Mouse (Mus musculus) CD4-positive, CD25-positive, alpha-beta regulatory T cell, adult 4 months (primary cell): ENCODE results near the gene Pnp. TPM values are rescaled to one million over a fixed set of nuclear protein-coding genes. Genes with fewer than 3 reads are reported as not detected.
"Not testable (repeated sequence)": the region's sequence is repeated elsewhere in the genome, so short reads cannot be mapped to it uniquely, and the experiment has no call there.

Source experiments
- ATAC-seq: one replicate; pipeline ENCODE4 v1.8.0; 2017
- polyA plus RNA-seq, 2 experiments: library from polyadenylated mRNA; unstranded; fragments of 100-300 nt; shearing (Covaris generic); gene quantifications; one replicate each; pipeline ENCODE4 v1.2.1; 2017

Gene Pnp
- 10 to 100 TPM; 61.1 to 62.9 TPM for polyA plus RNA-seq

DNA sequence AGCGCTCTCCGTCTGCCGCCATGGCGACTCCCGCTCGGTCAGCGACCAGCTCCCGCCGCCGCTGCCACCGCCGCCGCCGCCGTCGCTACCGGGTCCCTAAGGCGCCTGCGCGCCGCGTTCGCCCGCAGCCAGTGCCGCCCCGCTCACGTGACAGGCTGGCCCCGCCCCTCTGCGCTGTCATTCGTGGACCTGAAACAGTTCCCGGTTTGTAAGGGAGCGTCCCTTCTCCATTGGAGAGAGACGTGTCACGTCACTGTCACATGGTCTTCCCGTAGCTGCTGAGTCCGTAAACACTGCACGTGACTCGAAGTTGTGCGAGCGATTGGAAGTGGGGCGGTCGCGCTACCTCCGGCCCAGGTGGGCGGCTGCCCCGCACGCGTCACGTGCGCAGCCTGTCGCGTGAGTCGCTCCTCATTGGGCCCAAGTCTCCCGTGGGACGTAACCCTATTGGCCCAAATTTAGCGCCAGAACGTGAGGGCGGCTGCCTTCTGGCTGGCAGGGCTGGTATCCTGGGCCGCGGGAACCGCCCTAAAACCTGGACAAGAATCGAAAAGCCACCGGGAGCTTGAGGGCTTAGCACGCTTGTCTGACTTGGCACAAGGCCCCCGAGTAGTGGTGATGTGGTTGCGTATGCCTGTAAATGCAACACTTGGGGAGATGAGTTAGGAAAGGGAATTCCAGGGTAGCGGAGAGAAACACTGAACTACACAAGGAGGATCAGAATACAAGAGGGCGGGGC lies at the start of gene Pnp, which contains the start of gene Pip4p1:
Gene Pnp, plus strand, starts transcription at position 329 of the 739 bp plus-strand sequence.
Gene Pip4p1, minus strand, starts transcription at position 103 of the 739 bp plus-strand sequence.
- ATAC-seq, result peak; percentile 93

DNA sequence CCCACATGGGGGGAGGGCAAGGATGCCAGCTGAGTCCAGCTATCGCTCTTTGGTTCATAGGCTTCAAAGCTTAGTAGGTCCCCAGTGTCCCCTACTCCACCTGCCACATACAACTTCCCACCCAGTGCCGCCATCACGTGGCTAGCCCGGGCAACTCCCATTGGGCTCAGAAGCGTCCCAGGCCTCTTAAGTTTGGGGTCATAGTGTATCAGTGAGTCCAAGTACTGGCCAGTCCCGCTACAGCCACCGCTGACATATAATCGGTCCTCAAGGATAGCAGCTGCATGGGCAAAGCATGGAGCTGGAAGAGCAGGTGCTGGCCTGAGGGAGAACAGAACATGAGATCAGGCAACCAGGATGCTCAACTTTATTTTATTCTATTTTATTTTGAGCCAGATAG lies 39.3 kb upstream of the Pnp start:
- ATAC-seq, result no peak

DNA sequence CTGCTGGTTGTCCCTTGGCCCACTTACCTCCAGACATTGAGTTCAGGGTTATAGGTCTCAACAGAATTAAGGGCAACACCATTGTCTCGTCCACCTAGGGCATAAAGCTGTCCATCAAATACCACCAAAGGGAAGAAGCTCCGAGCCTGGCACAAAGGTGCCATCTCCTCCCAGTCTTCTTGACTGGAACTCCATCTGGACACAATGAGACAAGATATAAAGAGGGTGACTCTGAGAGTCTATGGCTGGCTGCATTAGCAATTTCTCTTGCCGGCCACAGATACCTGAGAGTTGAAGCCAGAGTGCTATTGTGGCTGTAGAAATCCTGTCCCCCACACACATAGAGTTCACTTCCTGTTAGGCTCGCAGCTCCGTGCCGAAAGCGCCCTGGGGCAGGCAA lies 38.8 kb upstream of the Pnp start:
- no peak for ATAC-seq

DNA sequence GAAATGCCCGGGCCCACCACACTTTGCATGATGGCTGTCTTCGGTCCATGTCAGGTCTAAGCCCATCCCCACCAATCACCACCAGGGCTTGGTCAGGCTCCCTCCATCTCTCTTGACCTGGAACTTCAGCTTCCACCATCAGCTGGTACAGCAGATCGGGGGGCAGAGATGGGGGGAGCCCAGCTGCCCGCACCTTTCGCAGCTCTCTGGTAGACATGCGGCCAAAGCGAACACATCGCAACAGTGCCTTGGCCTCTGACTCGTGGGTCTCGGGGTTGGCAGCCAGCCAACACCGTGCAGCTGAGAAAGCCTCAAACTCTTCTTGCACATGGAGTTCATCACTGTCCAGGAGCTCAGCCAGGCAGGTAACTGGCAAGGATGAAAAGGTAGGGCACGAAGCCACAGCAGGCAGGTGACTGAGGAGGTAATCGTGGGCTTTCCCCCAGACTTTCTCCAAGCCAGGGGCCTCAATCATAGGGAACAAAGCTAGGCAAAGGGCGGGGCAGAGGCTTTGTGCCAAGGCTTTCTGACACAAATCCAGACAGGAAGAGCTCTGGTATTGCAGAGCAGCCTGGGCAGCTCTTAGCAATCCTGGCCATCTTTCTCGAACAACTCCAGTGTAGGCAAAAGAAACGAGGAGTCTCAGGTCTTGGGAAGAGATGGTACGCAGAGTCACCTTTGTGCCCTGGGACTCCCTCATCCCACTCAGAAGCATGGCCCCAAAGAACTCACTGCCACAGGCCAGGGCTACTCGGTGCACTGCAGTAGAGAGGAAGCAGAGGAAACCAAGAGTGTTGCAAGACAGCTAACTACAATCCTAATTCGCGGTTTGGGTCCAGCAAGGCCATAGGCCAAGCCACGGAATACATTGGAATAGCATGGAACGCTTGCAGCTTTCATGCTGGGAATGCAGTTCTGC lies 38.1 kb upstream of the Pnp start:
- ATAC-seq, result no peak

DNA sequence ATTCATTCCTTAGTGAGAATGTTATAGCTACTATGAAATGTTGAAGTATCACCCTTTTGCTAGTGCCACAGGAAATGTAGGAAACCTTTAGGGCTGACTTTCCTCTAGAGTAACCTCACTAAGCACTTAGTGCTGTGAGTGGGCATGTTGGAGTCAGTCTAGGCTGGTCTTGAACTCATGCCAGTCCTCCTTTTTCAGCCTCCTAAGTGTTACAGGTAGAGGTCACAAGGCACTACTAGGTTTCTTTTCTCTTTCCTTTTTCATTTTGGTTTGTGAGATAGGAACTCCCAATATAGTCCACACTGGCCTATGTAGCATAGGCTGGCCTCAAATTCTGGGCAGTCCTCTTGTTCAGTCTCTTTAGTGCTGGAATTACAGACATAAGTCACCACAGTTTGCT lies 35.5 kb upstream of the Pnp start:
- no peak for ATAC-seq

DNA sequence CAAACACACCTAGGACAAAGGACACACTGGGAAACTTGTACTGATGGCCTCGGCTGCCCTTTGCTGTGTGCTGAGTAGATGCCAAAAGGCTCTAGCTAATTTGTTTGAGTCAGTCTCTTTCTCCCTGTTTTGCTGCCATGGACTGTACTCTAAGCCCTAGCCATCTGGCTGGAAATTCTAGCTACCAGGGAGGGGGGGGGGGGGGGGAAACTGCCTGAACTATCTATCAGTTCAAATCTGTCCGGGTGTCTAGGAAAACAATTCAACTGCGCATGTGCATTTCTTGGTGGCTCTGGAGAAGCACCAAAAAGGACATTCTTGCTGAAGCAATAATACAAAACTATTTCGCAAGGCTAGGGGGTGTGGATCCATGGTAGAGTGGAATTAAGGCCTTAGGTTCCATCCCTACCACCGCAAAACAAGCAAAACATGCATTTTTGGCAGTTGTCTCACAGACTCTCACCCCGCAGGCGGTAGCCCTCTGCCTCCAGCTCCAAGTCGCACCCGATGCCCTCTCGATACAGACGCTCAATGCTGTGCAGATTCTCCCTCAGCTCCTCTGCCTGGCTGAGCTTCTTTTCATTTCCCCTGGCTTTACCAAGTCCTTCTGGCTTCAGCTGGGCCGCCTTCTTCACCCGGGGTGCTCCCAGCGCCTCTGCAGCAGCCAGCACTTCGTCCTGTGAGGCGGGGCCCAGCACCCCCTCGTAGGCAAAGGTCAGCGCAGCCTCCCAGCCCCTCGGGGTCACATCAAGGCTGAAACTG lies 34.7 kb upstream of the Pnp start:
- no peak for ATAC-seq

DNA sequence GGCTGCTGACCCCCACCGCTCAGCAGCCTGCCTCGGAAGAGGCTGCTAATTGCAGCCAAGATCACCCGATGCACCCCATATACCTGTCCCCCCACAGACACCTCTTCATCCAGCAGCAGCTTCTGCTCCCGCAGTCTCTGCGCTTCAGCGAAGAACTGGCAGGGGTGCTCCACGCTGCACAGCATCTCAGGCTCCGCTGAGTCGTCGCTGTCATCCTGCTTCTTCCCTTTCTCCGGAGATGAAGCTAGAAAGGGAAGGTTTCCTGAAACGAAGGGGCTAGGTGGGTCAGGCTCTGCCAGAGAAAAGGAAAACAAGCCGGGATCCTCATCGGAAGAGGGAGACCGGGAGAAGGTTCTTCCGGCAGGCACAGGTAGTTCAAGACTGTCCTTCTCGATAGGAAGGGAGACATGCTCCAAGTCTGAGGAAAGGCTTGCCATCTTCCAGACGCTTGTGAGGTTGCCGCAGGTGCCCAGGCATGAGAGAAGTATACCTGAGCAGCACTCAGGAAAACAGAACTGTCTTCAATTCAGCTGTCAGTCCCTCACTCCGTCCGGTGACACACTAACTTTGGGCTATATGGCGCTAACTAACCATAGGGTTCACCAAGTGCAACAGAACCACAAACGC lies 34.0 kb upstream of the Pnp start:
- no peak for ATAC-seq

DNA sequence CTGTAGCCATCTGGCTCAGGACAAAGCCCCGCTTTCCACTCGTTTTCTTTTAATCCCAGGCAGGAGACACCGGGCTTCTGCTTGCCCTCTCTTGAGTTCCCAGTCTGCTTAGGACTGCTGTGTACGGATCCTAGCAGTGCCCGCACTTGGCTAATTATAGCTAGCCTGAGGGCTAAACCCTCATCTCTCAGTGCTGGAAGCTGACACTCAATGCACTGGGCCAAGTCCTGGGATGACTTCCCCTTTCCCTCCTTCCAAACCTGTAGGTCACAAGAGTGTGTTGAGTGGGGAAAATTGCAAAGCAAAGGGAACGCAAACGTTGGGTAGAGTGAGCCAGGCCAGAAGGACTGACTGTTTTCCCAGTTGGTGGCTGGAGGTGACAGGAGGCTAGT lies 33.5 kb upstream of the Pnp start, which contains the start of gene Klhl33:
Gene Klhl33, minus strand, starts transcription at position 134 of the 392 bp plus-strand sequence.
- ATAC-seq, result no peak

DNA sequence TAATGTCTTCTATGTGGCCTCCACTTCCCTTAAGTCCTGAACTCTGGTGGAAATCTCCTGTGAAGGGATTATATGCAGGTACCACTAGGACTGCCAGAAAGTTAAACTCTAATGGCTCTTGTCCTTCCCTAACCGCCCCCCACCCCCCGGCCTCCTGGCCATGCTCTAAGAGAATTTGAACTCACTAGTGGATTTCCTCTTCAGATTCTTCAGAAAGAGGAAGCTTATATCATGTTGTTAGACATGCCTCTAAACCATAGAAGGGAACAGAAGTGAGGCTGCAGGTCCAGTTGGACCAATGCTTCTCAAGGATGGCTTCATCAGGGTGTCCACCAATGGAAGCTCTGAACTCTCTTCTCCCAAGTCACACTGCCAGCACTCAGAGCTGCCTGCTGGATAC lies 32.9 kb upstream of the Pnp start:
- ATAC-seq, result not testable (repeated sequence)

DNA sequence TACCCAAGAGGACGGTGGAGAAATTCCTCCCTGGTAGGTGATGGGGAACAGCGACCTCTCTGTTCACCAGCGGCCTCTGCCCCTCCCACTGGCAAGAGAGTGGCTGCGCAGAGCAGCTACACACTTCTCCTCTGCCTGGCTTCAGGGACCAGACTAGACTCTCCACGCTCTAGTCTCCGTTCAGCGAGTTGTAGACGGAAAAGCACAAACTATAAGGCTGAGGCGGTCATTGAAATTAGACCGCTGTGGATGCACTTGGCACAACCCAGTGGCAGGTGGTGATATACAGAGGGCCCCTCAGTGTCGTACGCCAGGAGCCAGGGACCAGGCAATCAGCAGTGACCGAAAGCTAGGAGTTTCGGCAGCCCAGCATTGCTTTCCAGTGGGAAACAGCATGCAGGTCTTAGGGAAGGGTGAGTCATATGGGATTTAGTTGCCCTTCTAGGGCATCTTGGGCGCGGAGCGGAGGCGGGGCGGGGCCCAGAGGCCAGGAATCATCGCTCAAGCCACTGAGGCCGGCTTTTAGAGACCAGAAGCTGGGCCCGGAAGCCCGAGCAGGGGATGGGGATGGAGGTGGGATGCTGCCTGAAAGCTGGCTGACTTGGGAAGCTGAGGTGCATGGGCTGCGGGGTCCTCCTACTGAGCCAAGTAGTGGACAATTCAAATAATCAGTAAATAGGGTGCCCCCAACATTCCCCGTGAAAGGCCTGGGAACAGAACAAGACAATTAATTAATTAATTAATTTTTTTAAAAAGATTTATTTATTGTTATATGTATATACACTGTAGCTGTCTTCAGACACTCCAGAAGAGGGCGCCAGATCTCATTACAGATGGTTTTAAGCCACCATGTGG lies 26.7 kb upstream of the Pnp start:
- no peak for ATAC-seq

DNA sequence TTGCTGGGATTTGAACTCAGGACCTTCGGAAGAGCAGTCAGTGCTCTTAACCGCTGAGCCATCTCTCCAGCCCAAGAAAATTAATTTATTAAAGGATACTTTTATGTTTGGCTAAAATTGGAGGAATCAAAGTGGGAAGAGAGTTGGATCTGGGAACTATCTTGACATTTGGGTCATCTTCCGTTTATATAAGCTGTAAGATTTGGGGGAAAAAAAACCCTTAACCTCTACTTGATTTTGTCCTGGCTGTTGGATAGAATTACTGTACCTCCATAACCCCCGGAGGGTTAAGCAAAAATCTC lies 26.1 kb upstream of the Pnp start:
- no peak for ATAC-seq

DNA sequence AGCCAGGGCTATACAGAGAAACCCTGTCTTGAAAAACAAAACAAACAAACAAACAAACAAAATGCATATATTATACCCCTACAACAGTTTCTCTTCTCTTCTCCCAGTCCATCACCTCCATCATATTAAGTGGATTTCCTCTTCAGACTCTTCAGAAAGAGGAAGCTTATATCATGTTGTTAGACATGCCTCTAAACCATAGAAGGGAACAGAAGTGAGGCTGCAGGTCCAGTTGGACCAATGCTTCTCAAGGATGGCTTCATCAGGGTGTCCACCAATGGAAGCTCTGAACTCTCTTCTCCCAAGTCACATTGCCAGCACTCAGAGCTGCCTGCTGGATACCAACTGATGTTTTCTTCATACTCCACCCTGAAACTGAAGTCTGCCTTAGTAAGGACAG lies 25.6 kb upstream of the Pnp start:
- not testable (repeated sequence) for ATAC-seq

DNA sequence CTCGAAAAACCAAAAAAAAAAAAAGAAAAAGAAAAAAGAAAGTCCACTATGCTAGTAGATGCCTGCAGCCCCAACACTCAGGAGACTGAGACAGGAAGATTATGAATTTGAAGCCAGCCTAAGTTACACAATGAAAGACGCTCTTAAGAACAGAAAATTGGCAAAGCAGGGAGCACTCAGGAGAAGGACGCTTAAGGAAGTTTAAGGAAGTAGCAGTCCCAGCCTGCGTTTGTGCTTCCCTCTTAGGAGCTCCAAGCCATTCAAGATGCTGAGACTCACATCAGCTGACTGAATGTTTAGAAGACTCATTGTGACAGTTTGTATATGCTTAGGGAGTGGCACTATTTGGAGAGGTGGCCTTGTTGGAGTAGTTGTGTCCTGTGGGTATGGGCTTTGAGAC lies 22.8 kb upstream of the Pnp start:
- ATAC-seq, result no peak

DNA sequence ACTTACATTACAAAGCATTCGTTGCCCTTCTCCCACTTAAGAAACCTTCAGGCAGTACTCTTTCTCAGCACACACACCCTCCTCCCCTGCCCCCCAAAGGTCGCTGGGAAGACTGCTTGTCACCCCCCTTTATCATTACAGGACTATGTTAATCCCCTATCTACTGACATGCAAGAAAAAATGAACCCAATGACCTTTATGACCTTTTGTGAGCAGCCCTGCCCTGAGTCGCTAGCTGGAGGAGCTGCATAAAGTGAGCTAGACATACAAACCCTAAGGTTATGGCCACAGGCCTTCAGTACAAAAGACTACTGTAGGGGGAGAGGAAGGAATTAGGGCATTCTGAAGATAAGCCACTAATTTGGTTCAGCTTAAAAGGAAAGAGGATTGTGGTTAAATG lies 19.5 kb upstream of the Pnp start:
- no peak for ATAC-seq

DNA sequence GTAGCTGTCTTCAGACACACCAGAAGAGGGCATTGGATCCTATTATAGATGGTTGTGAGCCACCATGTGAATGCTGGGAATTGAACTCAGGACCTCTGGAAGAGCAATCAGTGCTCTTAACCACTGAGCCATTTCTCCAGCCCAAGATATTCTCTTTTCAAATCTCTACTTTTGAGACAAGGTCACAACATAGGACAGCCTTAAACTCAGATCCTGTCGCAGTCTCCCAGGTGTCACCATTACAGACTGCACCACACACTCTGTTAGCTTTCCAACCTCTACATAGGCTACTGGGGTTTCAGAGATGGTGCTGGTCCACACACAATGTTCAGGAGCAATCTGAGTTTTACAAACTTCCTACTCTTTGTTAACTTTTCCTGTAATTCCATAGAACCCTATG lies 7.4 kb upstream of the Pnp start:
- ATAC-seq, result not testable (repeated sequence)

DNA sequence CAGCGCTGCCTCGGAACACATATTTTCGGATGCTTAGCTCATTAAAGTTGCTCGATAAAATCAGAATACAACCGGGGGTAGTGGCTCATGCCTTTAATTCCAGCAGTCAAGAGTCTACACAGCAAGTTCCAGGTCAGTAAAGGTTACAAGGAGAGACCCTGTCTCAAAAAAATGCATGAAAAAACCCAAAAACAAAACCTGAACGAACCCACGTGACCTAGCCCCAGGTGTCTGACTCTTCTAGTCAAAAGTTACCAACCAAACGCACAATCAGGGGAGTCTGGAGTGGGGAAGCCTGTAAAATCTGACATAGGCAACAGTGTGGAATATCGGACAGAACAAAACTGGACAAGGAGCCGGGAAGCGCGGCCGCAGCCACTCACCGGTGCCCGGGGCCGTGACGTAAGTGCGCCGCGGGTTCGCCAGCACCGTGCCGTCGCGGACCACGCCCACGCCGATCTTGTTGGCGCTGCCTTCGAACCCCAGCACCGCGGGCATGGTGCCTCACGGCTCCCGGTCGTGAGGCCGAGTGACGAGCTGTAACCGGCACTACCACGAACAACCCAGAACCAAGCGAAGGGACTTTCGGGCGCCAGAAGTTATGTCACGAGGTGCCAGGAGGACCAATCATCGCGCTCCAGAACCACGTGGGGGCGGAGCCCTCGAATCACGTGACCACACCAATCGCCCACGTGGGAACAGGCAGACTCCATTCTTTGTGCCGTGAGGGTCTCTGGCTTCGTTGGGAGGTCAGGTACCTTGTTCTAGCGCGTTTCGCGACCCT lies 6.4 kb upstream of the Pnp start, which contains the start of the genes Osgep and Apex1:
Gene Osgep, minus strand, starts transcription at position 613 of the 784 bp plus-strand sequence.
Gene Apex1, plus strand, starts transcription at position 688 of the 784 bp plus-strand sequence.
- peak; percentile 94 for ATAC-seq

DNA sequence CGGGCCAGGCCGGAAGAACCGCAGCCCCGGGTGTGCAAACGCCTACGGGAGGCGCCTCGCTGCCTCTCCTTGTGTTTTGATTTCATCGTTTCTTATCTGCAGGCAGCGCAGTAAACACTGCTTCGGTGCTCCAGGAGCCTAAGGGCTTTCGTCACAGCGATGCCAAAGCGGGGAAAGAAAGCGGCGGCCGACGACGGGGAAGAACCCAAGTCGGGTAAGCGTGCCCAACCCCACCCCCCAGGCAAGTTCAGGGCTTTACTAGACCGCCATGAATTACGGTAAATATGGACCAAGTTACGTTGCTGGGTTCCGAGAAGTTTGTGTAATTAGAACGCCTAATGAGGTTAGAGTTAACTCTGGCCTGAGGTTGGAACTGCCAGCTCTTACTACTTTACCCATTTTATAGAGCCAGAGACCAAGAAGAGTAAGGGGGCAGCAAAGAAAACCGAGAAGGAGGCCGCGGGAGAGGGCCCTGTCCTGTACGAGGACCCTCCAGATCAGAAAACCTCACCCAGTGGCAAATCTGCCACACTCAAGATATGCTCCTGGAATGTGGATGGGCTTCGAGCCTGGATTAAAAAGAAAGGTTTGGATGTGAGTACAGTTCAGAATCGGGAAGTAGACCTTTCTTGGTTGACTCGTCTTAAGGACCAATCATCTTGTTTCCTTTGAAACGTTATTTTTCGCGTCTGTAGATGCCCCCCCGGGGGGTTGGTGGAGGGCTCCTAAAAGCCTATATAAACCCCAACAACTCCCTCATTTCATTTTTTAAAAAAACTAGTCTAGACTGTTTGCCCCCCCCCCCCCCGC lies 5.6 kb upstream of the Pnp start:
- ATAC-seq, result peak; percentile 24

DNA sequence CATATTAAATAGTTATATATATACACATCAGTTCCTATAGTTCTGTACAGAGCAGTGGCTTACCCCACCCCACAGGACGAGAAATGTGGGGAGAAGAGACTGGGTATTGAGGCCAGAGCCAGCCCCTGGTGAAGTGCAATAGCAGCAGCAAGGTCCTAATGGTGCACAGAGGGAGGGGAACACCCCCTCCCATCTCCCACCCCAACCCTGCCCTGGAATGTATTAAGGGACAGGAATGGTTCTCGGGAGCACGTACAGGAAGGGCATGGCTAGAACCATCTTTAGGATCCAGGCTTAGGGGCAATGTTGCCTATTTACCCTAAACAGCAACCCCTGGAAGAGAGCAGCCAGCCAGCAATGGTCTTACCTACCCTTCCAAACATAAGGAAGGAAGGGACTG lies 3.5 kb upstream of the Pnp start:
- no peak for ATAC-seq

DNA sequence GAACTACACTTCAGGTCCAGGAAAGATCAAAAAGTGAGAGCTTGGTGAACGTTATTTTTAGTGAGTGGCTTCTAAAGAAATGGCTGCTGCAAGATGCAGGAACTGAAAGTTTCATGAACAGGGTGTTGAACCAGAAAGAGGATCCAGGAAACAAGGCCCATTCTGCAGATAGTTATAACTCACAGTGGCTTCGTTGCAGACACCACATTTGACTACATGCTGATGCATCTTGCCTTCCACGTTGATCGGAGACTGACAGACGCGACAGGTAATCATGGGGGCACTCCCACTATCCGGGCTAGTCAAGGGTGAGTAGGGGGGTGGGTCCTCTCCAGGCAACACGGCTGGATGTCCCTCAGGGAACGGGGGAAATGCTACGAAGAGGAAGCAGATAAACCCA lies 931 bp upstream of the Pnp start:
- ATAC-seq, result no peak

DNA sequence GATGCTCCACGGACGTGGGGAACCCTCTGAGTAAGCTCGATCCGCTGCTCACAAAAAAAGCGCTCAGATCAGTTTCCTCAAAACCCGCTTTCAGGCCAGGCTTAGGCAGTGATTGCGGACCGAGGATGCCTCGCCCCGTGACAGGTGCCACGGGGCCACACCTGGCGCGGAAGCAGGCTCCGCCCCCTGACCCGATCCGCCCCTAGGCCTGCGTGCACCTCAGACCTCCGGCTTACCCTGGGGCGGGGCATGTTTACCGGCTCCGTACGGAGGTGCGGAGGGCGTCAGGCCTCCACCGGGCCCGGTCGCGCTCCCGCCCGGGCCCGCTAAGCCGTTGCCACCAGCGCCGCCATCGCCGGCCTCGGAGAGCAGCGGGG lies 517 bp upstream of the Pnp start:
- peak; percentile 28 for ATAC-seq
